Mouse (Mus musculus): ENCODE results near the gene Gm28043.

Gene Gm28043

DNA sequence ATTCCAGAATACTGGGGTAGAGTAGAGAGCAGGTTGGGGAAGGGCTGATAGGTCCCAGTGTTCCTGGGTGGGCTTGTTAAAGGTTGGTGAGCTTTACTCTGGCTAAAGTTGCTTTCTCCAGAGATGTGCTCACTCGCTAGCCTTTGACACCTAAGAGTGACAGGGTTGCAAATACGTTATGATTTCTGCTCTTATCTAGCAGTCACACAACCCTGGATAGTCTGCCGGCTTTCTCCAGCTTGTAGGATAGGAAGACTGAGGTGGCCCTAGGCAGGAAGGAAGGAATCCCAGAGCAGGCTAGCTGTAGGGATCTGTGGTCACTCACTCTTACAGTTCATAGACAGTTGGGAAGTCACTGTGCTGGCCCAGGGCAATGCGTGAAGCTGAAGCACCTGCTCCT, 69.6 kb downstream of the Gm28043 start:
- no peak for TF ChIP-seq GATA4 (IDR thresholded peaks at IDR 0.05; ENCODE audit: insufficient replicate concordance, low read length)

DNA sequence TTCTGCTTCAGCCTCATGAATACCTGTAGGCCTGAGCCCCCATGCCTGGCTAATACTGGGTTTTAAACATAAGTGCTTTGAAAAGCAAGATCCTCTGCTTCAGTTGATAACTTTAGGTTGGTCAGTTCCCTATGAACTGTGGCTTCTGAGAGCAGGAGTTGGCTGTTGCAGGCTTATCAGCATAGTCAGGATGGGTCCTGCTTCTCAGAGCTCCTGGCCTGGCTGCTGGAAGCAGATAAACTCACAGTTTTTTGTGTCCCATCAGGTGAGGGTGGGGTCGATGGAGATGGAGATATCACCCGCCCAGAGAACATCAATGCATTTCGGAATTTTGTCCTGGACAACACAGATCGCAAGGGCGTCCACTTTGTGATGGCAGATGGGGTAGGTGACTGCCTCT, 72.1 kb downstream of the Gm28043 start:
- TF ChIP-seq GATA4 (IDR thresholded peaks at IDR 0.05; ENCODE audit: insufficient replicate concordance, low read length): no peak

DNA sequence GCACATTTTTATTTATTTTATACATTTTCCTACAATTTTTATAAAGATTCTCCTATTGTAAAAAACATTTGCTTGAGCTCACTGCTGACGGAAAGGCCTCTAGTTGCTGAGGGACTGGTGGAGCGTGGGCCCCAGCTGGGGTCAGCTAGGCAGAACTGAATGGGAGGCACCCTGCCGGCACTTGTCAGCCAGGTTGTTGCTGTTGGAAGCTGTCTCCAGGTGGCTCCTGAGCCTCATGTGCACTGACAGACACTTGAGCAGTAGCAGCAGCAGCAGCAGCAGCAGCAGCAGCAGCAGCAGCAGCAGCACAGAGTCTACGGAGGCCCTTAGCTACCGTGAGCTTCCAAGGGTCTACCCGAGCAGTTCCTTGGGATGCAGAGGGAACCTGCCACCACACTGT, 72.7 kb downstream of the Gm28043 start:
- TF ChIP-seq GATA4 (IDR thresholded peaks at IDR 0.05; ENCODE audit: insufficient replicate concordance, low read length): no peak

DNA sequence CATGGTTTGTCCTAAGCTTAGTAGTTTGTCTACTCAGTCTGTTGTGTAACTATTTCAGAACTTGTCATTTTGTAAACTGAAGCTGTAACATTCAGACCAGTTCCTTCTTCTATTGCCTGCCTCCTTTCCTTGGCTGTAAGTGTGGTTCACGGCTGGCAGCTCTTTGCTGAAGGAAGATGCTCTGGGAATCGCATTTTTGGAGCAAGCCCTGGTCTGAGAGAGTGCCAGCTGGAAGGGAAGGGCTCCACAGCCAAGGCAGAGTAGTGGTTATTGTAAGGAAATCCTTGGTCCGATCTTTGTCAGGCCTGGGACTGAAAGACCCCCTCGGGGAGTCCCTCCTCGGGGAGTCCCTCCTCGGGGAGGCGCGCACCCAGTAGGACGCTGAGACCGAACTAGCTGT, 73.9 kb downstream of the Gm28043 start:
- TF ChIP-seq GATA4 (IDR thresholded peaks at IDR 0.05; ENCODE audit: insufficient replicate concordance, low read length): no peak

DNA sequence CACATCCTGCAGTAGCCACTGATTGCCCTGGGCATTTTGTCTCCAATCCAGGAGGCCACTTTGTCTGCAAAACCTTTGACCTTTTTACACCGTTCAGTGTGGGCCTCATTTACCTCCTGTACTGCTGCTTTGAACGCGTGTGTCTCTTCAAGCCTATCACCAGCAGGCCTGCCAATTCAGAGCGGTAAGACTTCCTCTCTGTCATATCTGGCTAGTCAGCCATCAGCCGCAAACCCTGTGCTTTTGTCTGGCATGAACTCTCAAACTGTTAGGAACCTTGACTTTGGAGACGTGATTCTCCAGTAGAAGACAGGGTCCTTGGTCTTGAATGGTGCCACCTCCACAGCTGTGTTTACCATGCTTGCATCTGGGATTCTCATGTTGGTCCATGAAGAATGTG, 75.6 kb downstream of the Gm28043 start:
- TF ChIP-seq GATA4 (IDR thresholded peaks at IDR 0.05; ENCODE audit: insufficient replicate concordance, low read length): no peak

DNA sequence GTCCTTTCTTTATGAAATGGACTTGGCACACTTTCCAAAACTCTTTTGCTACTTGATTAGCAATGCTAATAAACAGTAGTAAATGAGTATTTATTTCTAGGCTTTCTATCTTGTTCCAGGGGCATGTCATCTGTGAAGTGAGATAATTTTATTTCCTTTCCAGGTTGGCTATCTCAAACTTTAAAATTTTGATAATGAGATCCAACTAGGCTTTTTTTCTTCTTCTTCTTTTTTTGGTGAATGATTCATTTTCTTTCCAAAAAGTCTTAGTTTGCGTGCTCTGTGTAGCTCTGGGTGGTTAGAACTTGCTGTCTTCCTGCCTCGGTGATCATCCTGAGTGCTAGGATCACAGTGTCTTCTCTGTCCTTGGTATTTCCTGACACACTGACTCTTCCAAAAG, 78.2 kb downstream of the Gm28043 start:
- no peak for TF ChIP-seq GATA4 (IDR thresholded peaks at IDR 0.05; ENCODE audit: insufficient replicate concordance, low read length)

DNA sequence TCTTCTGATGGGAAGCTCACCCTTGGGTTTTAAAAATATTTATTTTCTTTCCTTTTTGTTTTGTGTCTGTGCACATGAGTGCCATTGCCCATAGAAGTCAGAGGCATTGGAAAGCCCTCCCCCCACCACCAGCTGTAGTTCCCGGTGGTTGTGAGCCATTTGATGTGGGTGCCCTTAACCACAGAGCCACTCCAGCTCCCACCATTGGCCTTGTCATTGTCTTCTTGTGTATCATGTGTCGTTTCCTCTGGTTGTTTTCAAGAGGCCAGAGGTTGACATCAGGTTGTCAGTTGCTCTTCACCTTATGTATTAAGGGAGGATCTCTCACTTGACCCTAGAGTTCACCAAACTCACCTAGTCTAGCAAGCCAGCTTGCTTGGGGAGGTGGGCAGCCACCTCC, 78.9 kb downstream of the Gm28043 start:
- no peak for TF ChIP-seq GATA4 (IDR thresholded peaks at IDR 0.05; ENCODE audit: insufficient replicate concordance, low read length)

DNA sequence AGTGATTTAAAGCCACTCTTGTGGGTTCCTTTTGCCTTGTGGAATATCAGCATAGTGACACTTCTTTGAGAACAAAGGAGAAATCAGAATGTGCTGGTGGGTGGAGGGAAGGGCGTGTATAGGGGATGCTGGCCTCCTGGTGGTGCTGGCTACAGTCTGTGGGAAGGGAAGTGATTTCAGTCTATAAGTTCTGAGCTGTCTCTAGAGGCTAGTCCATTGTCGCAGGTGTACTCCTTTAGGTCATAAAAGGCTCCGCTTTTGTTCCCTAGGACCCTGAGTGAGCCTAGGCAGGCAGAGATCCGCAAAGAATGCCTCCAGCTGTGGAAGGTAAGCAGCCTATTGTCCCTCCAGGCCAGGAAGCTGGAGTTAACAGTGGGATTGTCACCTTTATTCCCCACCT, 79.8 kb downstream of the Gm28043 start:
- TF ChIP-seq GATA4 (IDR thresholded peaks at IDR 0.05; ENCODE audit: insufficient replicate concordance, low read length): no peak

DNA sequence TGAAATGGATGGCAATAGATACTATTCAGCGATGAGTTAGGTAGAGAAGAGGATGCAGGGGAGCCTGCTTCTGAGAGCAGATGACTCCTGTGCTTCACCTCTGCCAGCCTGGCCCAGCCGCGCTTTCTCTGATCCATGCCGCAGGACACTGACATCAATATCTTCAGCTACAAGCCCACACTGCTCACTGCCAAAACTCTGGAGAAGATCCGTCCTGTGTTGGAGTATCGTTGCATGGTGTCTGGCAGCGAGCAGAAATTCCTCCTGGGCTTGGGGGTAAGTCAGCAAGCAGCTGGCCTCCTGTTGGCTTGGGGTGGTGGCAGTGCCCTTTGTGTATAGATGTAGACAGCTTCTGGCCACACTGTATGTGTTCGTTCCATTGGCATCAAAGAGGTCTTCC, 82.3 kb downstream of the Gm28043 start:
- no peak for TF ChIP-seq GATA4 (IDR thresholded peaks at IDR 0.05; ENCODE audit: insufficient replicate concordance, low read length)

DNA sequence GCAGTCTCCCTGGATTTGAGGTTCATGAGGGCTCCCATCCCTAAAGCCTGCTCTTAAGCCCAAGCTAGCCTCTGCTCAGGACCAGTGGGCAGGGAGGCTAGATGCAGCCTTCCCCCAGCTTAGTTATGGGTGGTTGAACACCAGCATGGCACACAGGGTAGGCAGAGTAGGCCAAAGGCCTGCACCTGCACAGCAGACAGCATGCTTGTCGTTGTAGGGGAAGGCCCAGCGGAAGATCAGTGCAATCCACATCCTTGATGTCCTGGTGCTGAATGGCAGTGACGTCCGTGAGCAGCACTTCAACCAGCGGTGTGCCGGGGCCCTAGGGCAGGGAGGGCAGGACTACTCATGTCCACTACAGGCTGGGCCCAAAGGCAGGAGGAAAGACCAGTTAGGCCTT, 83.7 kb downstream of the Gm28043 start:
- no peak for TF ChIP-seq GATA4 (IDR thresholded peaks at IDR 0.05; ENCODE audit: insufficient replicate concordance, low read length)

DNA sequence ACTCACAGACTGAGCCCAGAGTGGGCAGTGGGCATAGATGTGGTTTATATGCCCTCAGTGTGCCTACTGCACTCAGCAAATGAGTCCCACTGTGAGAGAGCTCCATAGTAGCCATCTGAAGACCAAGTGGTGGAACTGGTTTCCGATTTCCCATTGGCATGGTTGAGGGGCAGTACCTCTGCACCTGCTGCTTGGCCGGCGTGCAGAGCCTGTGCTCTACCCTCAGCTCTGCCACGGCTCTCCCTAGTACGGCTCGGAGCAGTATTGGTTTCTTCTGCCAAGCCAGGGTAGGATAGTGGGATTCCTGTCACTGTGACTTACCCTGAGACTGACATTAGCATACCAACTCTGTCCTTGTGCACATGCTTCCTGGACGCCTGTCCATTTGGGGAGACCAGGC, 85.9 kb downstream of the Gm28043 start:
- TF ChIP-seq GATA4 (IDR thresholded peaks at IDR 0.05; ENCODE audit: insufficient replicate concordance, low read length): no peak

DNA sequence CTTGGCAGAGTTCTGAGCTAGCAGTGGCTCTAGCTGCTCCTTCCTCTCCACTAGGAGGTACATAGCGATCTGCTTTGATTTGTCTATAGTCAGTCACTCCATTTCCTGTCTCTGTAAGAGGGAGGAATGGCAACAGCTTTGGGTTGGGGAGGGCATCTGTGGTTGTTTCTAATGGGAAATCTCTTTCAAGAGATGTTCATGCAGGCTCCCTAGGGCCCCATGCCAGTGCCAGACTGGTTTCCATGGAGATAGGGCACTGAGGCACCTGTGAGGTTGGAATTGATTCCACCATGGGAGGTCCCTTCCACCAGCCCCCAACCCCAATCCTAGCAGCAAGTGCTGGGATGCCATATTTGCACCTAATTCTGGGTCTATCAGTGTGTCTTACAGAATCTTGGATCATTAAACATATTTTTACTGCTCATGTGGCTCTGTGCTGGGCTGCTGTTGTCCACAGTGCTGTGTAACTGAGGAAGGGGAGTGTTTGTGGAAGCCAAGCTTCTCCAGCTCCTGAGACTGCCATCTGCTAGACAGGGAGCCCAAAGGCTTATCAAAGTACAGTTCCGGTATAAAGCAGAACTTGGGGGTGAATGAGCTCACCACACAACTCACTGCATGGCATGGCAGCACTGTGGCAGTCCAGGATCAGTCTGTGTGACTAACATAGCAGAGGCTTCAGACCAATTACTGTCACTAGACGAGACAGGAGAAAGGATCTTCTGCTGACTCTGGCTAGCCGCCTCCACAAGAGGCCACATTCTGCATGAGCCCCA, 88.4 kb downstream of the Gm28043 start:
- no peak for TF ChIP-seq GATA4 (IDR thresholded peaks at IDR 0.05; ENCODE audit: insufficient replicate concordance, low read length)

DNA sequence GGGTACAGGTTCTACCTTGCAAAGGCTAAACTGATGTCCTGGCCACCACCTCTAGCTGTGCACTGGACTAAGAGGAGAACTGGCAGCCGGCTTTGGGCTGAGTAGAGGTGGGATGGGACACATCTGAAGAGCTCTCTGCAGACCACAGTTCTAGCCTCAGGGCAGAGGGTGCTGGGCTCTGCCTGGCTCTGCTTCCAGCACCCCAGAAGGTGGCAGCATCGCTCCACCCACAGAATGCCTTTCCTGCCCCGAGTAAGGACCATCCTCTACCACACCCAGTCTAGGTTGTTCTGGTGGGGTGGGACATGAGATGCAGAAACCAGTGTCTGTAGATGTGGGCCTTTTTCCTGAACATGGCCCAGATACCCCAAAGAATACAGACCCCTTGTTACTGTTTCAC, 90.1 kb downstream of the Gm28043 start:
- TF ChIP-seq GATA4 (IDR thresholded peaks at IDR 0.05; ENCODE audit: insufficient replicate concordance, low read length): no peak

DNA sequence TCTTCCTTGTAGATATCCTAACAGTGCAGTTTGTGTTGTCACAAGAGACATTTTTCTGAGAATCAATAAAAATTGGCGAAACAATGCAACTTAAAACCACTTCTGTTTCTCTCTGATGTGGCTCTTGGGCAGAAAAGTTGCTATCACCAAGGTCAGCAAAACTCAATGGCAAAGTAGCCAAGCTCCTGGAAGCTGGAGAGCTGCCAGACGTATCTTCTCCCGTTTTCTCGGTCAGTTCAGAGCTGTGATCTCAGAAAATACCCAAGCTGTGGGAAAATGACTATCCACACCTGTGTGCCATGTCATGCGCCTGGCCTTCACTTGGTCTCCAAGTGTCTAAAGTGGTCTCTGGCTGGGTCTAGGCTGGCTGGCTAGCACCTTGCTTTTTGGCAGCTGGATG, 91.2 kb downstream of the Gm28043 start:
- no peak for TF ChIP-seq GATA4 (IDR thresholded peaks at IDR 0.05; ENCODE audit: insufficient replicate concordance, low read length)

DNA sequence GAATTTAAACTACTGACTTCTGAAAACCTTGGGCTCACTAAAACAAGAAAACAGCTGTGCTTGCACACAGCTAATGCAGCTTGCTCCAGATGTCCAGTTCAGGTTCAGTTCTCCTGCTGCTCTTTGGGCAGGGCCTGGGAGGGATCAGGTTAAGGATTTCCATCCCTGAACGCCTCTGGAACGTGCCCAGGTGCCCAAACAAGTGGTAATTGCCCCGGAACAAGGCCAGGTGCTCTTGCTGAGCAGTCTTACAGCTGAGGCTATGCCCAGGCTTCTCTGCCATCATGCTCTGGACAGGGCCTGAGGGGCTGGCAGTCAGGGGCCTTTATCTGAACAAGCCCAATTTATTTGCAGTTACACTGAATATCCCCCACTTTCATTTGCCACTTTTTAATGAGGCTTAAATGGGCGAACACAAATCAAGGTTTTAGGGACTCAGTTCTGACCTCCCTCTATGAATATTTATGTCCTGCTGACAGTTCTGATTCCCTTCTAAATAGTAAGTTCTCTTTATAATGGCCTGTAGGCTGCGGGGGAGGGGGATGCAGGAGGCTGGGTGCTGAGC, 92.4 kb downstream of the Gm28043 start:
- no peak for TF ChIP-seq GATA4 (IDR thresholded peaks at IDR 0.05; ENCODE audit: insufficient replicate concordance, low read length)

DNA sequence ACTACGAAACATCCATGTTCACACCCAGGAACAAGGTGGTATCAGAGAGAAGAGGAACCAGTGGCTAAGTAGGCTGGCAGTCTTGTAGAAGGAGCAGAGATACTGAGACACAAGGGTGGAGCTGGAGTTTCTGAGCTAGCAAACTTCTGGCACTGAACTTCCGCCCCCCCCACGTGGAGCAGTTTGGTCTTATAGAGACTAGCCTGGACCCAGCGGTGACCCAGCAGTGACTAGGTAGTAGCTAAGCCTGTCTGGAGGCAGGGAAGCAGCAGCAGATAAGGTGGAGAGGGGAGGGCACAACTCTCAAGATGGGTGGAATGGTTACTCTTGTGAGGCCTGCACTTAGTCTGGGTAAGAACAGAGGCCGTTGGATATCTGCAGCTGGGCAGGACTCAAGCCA, 94.1 kb downstream of the Gm28043 start:
- TF ChIP-seq GATA4 (IDR thresholded peaks at IDR 0.05; ENCODE audit: insufficient replicate concordance, low read length): no peak

DNA sequence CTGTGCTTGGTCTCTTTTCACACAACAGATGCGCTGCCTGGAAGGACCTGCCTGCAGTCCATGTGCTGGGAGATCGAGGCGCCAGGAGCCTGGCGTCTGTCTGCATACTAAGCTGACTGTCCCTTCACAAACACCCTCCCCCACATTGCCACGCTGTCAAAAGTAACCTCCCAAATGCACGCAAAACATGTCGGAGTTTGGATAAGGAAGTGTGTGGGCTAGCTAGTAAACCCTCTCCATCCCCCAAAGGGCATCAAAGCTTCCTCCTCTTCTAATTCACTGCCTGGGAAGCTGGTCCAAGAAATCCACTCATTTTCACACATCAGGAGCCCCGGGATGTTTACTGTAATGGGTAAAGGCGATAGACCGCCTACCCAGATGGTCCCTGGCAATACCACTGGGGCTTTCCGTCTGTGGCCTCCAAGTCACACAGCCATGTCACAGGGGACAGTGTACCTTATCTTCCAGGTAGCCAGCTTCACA, 95.9 kb downstream of the Gm28043 start:
- no peak for TF ChIP-seq GATA4 (IDR thresholded peaks at IDR 0.05; ENCODE audit: insufficient replicate concordance, low read length)
